Mouse (Mus musculus): ENCODE measurements around the gene Olfr473. TPM values are rescaled to one million over a fixed set of nuclear protein-coding genes. Genes with fewer than 3 reads are reported as not detected.
"Not testable (repeated sequence)": the region's sequence is repeated elsewhere in the genome, so short reads cannot be mapped to it uniquely, and the experiment has no call there.

Gene Olfr473
- polyA plus RNA-seq (2015; fragmentation: Nextera tagmentation; extraction: Ambion mirVana) = not detected in 2 replicates

GRCm38 (mm10) chr7:107930146-107930545 is at the start of gene Olfr473:
Gene Olfr473, plus strand, starts transcription at chr7:107930446.
- DNase-seq (ENCODE audit: low spot score) = no peak

DNA sequence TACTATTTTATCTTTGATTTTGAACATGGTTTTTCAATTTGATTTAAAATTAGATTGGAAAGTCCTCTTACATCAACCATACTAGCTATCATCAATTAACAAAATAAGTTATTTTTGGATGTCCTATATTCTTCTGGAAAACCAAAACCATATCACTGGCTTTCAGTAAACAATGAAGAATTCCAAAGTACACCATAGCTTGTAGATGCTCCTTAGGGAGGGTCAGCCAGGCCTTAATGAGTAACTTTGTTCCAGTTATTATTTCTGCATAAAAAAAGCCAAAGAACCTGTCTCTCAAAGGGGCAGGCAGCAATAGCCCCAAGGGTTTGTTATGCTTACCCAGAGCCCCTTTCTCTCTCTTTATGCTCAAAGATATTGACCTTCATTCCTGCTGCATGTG is 32.6 kb upstream of the Olfr473 start, which contains the start of gene Olfr472:
Gene Olfr472, plus strand, starts transcription at position 301 of the 400 bp plus-strand sequence.
- DNase-seq (ENCODE audit: low spot score) = no peak

DNA sequence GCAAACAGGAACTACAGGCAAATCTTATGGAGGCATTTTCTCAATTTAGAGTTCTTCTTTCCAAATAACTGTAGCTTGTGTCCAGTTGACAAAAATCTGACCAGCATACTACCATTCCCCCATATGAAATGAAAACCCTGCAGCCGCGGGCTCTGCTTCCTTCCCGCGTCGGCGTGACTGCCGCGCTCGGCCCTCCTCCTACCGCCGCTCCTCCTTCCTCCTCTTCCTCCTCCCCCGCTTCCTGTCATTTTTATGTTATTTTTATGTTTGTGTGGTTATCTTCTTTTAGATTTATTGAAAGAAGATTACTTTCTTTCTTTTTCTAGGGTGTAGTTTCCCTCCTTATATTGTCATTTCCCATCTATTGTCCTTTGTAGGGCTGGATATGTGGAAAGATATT is 22.3 kb downstream of the Olfr473 start:
- not testable (repeated sequence) for DNase-seq (ENCODE audit: low spot score)

DNA sequence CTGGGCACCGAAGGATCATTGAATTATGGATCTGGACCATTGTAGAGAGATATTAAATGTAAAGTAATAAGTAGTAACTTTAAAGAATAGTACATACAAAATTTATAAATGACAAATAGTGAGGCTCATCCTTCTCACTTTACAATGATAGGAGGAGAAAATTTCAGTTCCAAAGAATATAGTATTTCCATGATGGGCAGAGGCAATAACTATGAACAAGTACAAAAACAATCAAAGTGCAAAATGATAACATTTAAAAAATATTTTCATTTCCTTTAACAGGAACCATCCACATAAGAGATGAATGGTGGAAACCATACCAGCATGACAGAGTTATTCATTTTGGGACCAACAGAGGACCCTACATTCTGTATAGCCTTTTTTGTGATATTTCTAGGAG is 24.1 kb downstream of the Olfr473 start, which contains the start of gene Olfr474:
Gene Olfr474, plus strand, starts transcription at position 301 of the 400 bp plus-strand sequence.
- DNase-seq (ENCODE audit: low spot score) = no peak

- no peak for DNase-seq (ENCODE audit: low spot score)
Measured at GRCm38 (mm10) chr7:107964503-107964902, 34.3 kb downstream of the Olfr473 start, which contains the start of gene Olfr476. Gene Olfr476, plus strand, starts transcription at chr7:107964803.

Other genes starting within 250 kb of the Olfr473 start
- gene Cyb5r2, start 172.4 kb upstream of the Olfr473 start, polyA plus RNA-seq (2015; fragmentation: Nextera tagmentation; extraction: Ambion mirVana) = 0.08 and 0.10 TPM in 2 replicates
- gene Ovch2, start 129.2 kb upstream of the Olfr473 start, polyA plus RNA-seq (2015; fragmentation: Nextera tagmentation; extraction: Ambion mirVana) = not detected in 2 replicates
- not detected in 2 replicates for gene Olfr467, start 118.2 kb upstream of the Olfr473 start, polyA plus RNA-seq (2015; fragmentation: Nextera tagmentation; extraction: Ambion mirVana)
- gene Olfr469, start 104.9 kb upstream of the Olfr473 start, polyA plus RNA-seq (2015; fragmentation: Nextera tagmentation; extraction: Ambion mirVana) = not detected in 2 replicates
- not detected in 2 replicates for gene Olfr470, start 83.0 kb upstream of the Olfr473 start, polyA plus RNA-seq (2015; fragmentation: Nextera tagmentation; extraction: Ambion mirVana)
- gene Olfr472, start 32.5 kb upstream of the Olfr473 start, polyA plus RNA-seq (2015; fragmentation: Nextera tagmentation; extraction: Ambion mirVana) = not detected in 2 replicates
- not detected in 2 replicates for gene Olfr474, start 24.2 kb downstream of the Olfr473 start, polyA plus RNA-seq (2015; fragmentation: Nextera tagmentation; extraction: Ambion mirVana)
- not detected in 2 replicates for gene Olfr476, start 34.4 kb downstream of the Olfr473 start, polyA plus RNA-seq (2015; fragmentation: Nextera tagmentation; extraction: Ambion mirVana)
- not detected in 2 replicates for gene Olfr477, start 56.2 kb downstream of the Olfr473 start, polyA plus RNA-seq (2015; fragmentation: Nextera tagmentation; extraction: Ambion mirVana)
- not detected in 2 replicates for gene Olfr478, start 103.5 kb downstream of the Olfr473 start, polyA plus RNA-seq (2015; fragmentation: Nextera tagmentation; extraction: Ambion mirVana)
- gene Olfr479, start 120.2 kb downstream of the Olfr473 start, polyA plus RNA-seq (2015; fragmentation: Nextera tagmentation; extraction: Ambion mirVana) = not detected in 2 replicates
- not detected in 2 replicates for gene Olfr480, start 136.9 kb downstream of the Olfr473 start, polyA plus RNA-seq (2015; fragmentation: Nextera tagmentation; extraction: Ambion mirVana)
- not detected in 2 replicates for gene Olfr481, start 149.4 kb downstream of the Olfr473 start, polyA plus RNA-seq (2015; fragmentation: Nextera tagmentation; extraction: Ambion mirVana)
- 0.09 and 0.10 TPM in 2 replicates for gene Olfr482, start 167.1 kb downstream of the Olfr473 start, polyA plus RNA-seq (2015; fragmentation: Nextera tagmentation; extraction: Ambion mirVana)
- not detected in 2 replicates for gene Olfr483, start 170.4 kb downstream of the Olfr473 start, polyA plus RNA-seq (2015; fragmentation: Nextera tagmentation; extraction: Ambion mirVana)
- gene Olfr484, start 197.0 kb downstream of the Olfr473 start, polyA plus RNA-seq (2015; fragmentation: Nextera tagmentation; extraction: Ambion mirVana) = not detected in 2 replicates
- not detected in 2 replicates for gene Olfr485, start 229.4 kb downstream of the Olfr473 start, polyA plus RNA-seq (2015; fragmentation: Nextera tagmentation; extraction: Ambion mirVana)
- gene Olfr486, start 242.3 kb downstream of the Olfr473 start, polyA plus RNA-seq (2015; fragmentation: Nextera tagmentation; extraction: Ambion mirVana) = not detected in 2 replicates